Mouse (Mus musculus) left cerebral cortex, adult 8-10 months (tissue): ENCODE results near the gene Naa11. TPM values are rescaled to one million over a fixed set of nuclear protein-coding genes. Genes with fewer than 3 reads are reported as not detected.
A peak's percentile ranks its signal among the peaks of the same experiment; 100 is the strongest.

ENCODE experiments used
- DNase-seq, 2 experiments: peaks; one replicate each; pipeline ENCODE4 v3.0.0; 2022; ENCODE audit warnings: low spot score in 2 of 2
- total RNA-seq, 4 experiments: library from RNA; stranded (reverse); gene quantifications; 2 replicates each; pipeline ENCODE4 v1.2.4; 2022

Naa11 gene
- under 1 TPM in 1 of 4 experiments, not detected in 3; 0.09 TPM for total RNA-seq

- no peak for DNase-seq
Measured at GRCm38 (mm10) chr5:97392160-97392559, at the start of gene Naa11. Naa11 (minus strand) TSS chr5:97392379.

- DNase-seq = no peak
Measured at GRCm38 (mm10) chr5:97432512-97432911, 40.3 kb upstream of the Naa11 start.

DNA sequence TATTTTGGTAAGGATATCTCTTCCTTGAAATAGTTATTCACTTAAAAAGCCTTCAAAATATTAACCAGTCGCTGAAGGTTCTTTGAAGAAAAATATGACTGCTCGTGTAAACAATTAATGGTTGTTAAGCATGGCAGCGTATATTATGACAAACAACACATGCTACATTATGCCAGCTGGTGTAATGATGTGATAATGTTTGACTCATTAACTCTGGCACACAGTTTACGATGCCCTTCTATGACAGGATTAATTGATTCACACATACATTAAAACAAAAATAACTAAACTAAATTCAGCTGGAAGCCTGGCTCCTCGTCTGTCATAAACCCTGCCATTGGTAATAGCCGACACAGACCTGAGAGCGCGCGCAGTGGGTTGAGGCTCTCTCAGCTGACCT lies 37.8 kb upstream of the Naa11 start:
- no peak for DNase-seq

- no peak for DNase-seq
Measured at GRCm38 (mm10) chr5:97421669-97422068, 29.5 kb upstream of the Naa11 start.

DNA sequence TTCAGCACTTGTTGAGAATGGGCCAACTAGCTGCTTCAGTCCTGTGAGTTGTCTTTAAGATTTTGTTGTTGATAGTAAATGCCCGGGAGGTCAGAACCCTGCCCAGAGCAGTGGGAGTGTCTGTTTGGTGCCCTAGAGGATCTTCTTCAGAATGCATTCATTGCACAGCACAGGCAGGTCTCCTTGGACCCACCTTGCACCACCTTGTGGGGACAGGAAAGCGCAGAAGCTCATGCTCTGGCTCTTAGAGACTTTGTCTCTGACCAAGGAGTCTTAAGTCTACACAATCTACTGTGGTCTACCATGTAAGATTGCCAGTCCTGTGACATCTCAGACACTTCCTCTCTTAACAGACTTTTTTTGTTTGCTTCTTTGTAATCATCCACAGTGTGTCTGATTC lies 25.0 kb upstream of the Naa11 start:
- DNase-seq = no peak

GRCm38 (mm10) chr5:97415837-97416236 lies 23.7 kb upstream of the Naa11 start:
- no peak for DNase-seq

DNA sequence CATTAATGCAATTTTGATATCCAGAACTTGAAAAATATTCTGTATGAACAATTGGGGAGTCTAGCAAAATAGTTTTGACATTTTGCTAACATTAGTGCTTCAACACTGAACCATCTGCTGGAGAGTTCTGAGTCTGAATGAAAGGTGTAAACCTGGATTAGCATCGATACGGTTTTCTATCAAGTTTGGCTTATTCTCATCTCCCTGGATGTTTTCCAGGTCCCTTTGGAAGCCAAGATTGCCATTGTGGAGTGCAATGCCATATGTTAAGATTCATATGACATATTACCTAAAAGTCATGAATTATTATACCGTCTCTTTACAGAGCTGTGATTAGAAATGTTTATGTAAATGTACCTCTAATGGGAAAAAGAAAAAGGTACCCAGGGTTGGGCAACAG lies 21.5 kb upstream of the Naa11 start:
- DNase-seq = no peak

GRCm38 (mm10) chr5:97410190-97410589 lies 18.0 kb upstream of the Naa11 start:
- no peak for DNase-seq

GRCm38 (mm10) chr5:97409234-97409704 lies 17.1 kb upstream of the Naa11 start:
- no peak for DNase-seq

DNA sequence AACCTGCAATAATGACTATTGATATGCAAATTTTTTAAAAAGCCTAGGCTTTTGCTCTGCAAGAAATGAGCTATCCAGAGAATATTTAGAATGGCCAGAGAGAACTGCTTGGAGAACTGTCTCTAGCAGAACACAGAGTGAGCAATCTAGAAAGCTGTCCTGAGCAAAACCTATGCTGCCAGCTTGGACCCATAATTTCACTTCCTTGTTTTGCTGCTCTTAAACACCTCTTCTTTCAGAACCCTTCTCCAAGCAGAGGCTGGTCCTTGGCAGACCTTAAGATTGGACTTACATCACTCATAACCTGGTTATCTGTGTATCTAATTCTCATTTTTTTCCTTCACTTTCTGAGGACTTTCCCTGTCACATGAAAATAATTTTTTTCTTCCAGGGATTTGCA lies 8.9 kb upstream of the Naa11 start:
- no peak for DNase-seq

DNA sequence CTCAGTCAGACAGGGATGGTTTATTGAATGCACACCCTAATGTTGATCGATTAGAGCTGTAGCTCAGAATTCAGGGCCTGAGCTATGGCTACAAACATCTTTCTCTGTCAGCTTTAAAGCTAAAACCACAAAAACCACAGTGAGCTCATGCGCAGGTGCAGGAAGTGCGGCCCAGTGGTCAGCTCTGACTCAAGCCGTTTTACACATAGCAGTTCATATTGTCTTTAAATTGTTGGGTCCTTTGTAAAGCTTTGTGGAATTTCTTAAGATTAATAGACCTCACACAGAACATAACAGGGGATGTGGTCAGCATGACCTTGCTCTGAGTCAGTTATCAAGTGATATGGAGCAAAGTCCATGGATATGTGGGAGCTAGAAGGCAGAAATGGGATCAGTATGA lies 5.4 kb upstream of the Naa11 start:
- DNase-seq = no peak

- DNase-seq = no peak
Measured at GRCm38 (mm10) chr5:97387622-97388021, 4.6 kb downstream of the Naa11 start.

- DNase-seq = no peak
Measured at GRCm38 (mm10) chr5:97384399-97384798, 7.8 kb downstream of the Naa11 start.

DNA sequence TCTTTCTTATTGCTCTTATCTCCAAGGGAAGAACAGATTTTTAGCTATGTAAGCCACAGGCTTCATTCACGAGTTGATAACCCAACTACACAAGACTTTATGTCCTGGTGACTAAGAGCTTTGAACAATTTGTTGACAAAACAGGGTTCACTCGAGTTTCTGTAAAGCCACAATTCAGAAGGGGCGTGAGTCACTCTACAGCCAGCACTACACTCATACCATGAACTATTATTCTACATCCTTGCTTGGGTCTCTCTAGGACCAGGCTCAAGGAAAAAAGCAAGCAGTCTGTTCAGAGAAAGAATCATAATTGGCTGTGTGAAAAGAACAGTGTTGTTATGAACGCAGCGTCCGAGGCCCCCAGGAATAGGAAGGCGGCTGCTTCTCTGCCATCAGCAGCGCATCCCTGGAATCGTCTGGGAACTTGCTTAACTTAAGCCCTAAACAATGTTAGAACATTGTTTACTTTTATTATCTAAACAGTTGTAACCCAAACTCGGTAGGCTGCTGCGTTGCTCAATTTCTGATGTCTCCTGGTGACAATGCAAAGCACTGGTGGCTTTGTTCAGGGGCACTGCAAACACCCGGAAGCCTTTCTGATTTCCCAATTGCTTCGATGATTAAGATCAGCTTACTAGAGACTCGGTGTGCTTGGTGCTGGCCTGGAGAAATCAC lies 9.5 kb downstream of the Naa11 start:
- DNase-seq = no peak

- DNase-seq = no peak
Measured at GRCm38 (mm10) chr5:97379976-97380375, 12.2 kb downstream of the Naa11 start.

- no peak for DNase-seq
Measured at GRCm38 (mm10) chr5:97364781-97365180, 27.4 kb downstream of the Naa11 start.

DNA sequence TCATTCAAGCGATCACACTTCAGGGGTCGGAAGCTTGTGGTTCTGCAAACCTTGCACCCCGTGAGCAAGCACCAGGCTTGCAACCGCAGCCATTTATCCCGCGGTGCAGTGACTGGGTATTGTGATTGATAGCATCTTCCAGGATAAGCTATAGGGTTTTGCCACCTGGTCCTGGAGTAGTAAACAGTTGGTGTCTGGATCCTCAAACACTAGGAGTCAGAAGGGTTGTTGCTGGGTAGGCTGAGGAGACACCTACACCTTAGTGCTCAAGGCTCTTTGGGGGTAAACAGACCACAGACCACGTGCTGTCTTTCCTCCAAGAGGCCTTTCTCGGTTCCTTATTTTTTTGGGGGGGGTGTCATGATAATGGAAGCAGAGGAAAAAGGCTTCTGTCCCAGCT lies 27.9 kb downstream of the Naa11 start:
- no peak for DNase-seq

DNA sequence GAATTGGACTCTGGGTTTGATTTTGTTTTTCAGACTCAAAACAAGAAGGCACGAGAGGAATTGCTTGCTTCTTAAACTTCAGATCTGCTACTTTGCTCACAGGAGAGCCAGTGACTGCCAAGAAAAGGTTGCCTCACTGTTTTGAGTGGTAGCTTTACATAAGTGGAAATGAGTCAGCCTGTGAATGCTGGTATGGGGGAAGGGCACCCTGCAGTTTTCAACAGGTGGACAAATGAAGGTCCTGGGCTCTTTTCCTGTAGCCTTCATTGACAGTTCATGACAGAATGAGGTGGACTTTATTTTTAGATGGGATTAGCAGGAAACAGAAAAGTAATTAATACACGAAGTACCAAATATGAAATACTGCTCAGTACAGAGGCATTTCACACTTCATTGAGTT lies 29.6 kb downstream of the Naa11 start:
- DNase-seq = peak in 1 of 2 experiments; percentile 8

- no peak for DNase-seq
Measured at GRCm38 (mm10) chr5:97359104-97359503, 33.1 kb downstream of the Naa11 start.

GRCm38 (mm10) chr5:97356135-97356534 lies 36.0 kb downstream of the Naa11 start:
- no peak for DNase-seq

DNA sequence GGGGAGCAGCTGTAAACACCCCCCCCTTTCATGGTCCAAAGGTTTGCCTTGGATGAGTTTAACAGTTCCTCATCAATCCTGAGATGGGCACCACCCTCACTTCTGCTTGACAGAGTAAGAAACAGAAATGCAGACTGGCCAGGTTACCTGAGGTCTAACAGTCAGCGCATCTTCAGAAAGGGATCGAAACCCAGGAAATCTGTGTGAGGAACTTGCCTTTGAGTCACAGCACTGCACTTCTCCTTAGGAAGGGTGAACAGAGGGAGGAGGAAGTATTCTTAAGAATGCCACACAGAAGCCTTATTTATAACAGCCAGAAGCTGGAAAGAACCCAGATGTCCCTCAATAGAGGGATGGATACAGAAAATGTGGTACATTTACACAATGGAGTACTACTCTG lies 37.0 kb downstream of the Naa11 start:
- no peak for DNase-seq

DNA sequence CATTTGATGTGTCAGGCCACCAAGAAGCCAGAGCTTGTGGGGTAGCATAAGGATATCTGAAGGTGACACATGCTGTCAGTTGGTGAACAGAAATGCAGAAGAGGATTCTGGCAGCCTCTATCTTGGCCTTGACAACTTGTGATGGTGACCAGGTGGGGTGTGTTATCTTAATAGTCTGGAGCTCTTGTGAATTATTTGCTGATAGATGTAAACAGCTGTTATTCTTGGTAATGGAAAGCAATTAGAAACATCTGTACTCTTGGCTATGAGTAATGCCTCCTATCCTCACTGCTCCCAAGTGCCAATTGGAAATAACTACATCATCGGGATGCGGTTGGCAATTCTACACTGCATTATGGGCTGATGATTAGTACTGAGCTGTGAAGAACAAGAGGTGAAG lies 43.4 kb downstream of the Naa11 start:
- DNase-seq = no peak

DNA sequence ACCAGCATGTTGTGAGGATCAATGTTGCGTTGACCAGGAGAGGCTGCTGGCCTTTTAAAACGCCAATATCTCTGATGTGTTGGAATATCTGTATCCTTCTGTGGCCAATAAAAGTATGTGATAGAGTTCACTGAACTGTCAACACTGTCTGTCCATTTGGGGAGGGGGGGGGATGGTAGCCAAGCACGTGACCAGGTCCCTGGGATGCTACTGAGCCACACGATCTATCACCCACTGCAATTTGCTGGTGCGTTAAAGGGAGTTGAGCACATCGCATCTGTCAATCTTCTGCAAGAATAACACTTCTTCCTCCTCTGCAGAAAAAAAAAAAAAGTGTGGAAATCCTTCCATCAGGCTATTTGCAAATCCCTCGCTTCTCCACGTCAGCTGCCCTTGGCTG lies 43.9 kb downstream of the Naa11 start:
- DNase-seq = no peak
